Mouse (Mus musculus) cerebellum, adult 18-20 months (tissue): ENCODE measurements around the gene Ccdc12.
A peak's percentile ranks its signal among the peaks of the same experiment; 100 is the strongest.

Experiments used
- DNase-seq, 2 experiments: peaks; one replicate each; pipeline ENCODE4 v3.0.0; 2021

The Ccdc12 gene

DNA sequence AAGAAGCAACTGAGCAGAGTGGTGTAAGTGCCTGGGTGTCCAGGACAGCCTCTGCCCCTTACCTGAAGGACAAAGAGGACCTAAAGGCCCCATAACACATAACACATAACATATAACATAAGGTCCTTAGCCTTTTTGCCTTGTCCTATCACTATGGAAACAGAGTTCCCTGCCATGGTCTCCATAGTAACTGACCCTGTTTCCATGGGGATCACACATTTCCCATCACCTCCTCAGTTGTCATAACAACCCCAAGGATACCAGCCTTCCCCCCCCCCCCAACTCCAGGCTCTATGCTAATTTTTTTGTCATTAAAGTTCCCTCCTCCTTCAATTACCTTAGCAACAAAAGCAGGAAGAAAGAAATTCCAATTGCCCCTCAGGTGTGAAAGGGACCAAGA, 6.5 kb upstream of the Ccdc12 start:
- DNase-seq = no peak

DNA sequence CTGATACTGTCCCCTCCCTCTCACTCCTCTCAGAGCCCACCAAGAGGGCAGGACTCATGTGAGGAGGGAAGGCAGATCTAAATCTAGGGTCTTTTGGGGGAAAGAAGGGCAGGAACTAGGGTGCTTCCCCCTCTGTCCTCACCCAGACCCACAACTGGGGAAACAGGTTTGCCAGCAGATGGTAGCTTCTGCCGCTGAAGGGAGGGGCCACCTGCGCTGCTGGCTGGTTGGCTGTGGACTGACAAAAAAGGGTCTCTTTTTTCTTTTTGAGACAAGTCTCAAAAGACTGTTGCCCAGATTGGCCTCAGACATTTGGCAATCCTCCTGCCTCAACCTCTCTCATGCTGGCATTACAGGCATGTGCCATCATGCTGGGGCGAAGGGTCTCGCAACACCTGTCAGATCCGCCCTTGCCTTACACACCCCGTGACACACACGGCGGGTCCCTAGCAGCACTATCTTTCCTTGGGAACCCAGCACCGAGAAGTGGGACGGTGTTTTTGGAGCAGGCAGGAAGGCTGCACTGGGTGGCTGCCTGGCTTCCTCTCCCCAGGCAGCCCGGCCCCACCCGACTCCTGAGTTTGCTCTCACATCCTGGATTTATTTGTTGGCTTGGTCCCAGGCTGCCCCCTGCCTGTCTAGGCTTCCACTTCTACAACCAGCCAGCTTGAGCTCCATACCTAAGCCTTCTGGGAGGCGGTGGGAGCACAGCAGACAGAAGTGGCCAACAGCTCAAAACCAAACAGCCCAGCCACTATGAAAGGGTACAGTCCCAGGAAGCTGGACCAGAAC, 4.2 kb upstream of the Ccdc12 start:
- no peak for DNase-seq

DNA sequence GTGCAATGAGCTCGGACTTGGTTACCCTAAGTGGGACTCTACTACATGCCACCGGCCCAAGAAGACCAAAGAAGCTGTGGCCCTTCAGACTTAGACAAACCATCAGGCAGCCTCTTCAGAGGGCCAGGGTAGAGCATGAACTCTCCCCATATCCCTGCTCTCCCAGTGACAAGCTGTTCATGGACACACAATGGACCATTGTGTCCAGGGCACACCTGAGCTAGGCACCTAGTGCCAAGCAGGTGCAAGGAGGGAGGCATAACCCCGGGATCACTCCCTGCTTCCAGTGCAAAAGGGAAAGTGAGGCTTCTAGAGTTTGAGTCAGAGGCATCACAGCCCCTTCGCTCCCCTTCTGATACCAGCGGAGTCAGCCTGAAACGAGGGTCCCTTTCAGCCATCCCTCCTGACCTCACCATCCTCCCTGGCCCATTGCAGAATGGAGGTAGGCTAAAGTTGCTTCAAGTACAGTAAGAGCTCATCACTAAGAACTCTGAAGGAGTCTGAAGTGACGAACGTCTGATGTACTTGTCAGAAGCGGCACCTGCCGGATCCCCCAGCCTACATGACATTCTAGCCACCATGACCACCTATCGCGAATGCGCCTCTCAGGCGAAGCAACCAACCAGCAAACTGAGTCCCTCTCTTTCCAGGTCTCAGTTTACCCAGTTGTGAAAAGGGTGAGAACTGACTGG, 3.2 kb upstream of the Ccdc12 start:
- DNase-seq = no peak

DNA sequence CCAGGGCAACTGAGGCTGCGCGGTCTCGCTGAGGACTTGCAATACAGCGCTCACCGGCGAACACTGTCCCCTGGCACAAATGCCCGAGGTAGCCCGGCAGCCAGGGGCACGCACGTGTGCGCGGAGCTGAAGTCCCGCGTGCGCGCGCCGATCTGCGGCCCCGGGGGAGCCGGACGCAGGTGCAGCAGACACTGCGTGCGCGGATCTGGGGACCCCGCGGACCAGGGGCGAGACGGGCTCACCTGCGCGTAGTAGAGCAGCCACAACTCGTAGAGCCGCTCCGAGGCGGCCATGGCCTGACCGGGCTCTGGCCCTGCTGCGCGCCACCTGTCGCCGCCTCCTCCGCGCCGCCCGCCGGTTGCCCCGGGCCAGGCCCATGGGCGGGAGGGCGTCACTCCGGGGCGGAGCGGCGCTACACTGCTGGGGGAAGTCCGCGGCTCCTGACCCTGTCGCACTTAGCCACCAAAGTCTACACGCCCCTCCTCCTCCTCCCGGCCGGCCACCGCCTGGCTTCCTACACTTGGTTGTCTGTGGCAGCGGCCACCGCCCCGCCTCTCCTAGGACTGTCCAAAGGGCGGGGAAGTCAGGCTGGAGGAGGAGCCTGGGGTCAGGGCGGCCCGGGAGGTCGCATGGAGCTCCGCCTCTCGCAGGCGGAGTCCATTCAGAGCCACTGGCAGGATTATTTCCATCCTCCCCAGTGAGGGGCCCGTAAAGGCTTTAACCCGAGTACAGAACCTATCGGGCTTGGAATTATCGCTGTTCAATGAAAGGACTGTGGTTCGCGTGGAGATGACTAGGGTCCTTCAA, 2.4 kb upstream of the Ccdc12 start, which contains the start of gene Nbeal2:
Gene Nbeal2, minus strand, starts transcription at position 507 of the 807 bp plus-strand sequence.
- DNase-seq = peak; percentile 88 to 92

DNA sequence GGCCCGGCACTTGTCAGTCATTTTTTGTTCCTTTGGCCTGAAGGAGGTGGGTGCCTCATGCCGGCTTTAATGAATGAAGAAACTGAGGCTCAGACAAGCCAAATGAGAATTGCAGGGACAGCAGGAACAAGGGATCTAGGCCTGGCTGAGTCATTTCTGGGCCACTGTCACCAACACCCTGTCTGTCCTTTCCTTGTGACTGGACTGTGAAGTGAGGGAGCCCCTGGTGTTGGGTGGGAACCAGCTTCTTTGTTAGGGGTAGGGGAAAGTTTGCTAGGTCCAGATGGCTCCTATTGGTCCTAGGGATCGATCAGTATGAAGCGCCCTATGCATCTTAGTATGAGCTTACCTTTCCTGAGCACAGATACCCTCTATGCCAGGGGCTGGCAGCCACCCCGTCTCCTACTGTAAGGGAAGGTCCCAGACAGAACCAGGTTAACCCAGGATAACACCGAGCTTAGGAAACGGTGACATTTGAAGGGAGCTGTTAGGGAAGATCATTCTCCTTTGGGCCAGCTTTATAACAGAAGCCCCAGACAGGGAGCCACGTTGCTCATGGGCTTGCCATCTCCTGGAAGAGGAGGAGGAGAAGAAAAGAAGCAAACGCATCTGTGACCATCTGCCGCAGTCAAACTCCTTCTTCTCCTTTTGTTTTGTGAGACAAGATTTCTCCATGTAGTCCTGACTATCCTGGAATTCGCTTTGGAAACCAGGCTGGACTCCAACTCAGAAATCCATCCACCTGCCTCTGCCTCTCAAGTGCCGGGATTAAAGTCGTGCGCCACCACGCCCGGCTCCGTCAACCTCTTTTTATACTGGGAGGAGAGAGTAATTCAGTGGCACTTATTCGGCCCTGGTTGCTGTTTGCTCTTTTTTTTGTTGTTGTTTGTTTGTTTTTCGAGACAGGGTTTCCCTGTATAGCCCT, 1.3 kb upstream of the Ccdc12 start:
- no peak for DNase-seq

DNA sequence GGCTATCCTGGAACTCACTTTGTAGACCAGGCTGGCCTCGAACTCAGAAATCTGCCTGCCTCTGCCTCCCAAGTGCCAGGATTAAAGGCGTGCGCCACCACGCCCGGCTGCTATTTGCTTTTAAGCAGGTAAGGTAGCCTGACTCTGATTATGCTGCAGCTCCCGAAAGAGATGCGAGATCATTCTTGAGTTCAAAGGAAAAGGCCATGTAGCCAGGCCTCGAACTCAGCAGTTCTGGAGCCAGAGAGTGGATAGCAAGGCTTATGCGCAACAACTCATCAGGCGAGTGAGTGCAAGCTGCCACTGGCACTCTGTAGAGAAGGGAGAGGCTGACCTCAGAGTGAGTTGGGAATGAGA, 674 bp upstream of the Ccdc12 start:
- DNase-seq = no peak

DNA sequence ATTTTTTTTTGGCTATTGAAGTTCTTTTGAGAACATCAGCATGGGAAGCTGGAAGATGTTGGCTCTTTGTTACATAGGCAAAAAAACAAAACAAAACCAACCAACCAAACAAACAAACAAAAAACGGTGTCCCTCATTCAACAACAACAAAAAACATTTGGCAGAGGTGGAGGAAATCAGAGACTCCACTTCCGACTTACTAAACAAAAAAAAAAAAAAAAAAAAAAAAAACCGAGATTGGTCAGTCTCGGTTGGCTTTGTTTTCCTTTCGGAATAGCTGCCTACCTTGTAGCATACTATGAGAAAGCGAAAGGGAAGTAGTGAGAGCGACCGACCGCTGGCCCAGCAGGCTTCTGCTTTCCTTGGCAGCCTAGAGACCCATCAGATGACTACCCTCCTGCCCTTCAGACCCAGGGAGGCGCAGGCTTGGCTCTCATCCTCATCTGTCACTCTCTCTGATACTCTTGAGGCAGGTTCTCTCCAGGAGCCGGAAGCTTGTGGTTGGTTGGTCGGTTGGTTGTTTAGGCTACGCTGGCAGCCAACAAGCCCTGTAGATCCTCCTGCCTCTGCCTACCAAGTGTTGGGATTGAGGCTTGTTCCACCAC, 1.3 kb downstream of the Ccdc12 start:
- DNase-seq = peak in 1 of 2 experiments; percentile 46

DNA sequence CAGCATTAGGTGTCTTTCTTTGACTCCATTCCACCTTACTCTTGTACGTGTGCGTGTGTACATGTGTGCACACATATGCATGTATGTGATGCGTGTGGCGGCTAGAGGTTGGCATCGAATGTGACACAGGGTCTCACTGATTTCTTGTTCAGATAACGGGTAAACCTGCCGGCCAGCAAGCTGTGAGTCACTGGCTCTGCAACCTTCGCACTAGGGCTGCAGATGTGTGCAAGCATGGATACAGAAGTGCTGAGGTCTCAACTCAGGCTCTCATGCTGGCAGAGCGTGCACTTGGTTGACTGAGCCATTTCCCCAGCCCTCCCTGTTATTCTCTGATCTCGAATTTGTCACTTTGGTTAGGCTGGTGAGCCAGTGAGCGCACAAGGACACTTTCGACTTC, 3.2 kb downstream of the Ccdc12 start:
- no peak for DNase-seq

DNA sequence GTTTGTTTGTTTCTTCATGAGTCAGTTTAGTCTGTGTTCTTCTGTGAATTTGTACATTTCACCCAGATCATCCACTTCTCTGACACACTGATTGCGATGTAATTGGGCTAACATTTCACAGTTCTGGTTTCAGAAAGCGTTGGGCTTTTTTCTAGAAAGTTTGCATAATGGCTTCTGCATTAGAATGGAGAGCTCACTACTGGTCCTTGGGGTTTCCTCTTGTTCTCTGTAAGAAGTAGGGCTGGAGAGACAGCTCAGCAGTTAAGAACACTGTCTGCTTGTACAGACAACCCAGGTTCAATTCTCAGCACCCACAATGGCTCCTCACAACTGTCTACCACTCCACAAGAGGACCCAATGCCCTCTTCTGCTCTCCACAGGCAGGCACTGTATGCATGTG, 3.9 kb downstream of the Ccdc12 start:
- DNase-seq = no peak

DNA sequence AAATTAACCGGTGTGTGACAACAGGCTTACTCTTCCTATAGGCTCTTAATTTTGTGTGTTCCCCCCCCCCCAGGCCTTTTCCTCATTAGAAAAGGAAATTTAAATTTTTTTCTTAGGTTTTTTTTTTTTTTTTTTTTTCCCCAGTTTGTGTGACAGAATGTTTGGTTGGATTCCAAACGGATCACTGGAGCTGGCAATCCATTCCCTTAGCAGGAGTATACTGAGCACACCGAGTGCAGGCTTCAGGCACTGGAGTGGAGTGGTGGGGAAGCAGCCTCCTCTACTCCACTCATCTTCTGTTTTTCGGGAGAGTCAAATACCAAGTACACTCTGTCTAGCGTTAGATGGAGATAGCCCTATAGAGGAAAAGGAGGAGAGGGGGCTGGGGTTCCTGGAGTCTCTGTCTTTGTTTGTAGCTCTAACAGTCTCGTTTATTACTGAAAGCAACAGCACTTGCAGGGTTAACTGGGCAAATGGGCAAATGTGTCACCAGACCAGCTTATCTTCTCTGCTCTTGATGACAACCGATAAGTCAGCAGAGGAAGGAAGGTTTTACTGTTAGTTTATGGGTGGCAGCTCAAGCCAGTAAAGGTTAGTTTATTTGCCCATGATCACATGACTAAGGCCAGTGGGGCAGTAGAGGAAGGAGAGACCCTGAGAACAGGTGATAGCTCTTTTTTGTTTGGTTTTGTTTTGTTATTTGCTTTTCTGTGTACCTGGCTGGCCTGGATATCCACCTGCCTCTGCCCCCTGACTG, 4.7 kb downstream of the Ccdc12 start:
- DNase-seq = peak in 1 of 2 experiments; percentile 49

DNA sequence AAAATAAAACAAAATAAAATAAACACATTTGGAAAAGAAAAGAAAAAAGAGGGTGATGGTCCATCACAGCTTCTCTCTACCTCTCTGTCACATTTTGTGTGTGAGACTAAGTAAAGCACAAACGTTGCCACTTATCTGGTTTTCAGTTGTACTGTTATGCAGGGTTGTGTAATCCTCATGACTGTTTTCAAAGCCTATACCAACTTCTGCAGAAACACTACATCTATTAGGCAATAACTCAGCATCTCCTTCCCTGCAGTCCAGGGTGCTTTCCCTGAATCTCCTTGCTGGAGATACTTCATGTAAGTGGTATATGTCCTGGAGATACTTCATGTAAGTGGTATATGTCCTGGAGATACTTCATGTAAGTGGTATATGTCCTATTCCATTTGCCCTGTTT, 6.5 kb downstream of the Ccdc12 start:
- no peak for DNase-seq

DNA sequence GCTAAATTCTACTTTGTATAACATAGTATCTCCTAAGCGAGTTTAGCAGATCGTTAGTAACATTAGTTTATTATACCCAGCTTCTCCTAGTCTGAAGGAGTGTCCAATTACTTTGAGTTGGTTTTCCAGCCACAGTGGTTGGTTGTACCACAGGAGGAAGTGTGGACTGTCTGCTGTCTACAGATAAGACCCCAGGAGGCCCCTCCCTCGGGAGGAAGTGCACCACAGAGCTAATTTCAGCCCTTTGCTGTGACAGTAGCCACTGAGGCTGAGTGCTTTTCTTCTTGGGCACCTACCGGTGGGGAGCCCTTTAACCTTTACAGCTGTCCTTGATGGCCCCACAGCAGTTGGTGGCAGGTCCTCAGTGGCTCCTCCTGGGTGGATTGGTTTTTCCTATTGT, 9.6 kb downstream of the Ccdc12 start:
- DNase-seq = no peak

DNA sequence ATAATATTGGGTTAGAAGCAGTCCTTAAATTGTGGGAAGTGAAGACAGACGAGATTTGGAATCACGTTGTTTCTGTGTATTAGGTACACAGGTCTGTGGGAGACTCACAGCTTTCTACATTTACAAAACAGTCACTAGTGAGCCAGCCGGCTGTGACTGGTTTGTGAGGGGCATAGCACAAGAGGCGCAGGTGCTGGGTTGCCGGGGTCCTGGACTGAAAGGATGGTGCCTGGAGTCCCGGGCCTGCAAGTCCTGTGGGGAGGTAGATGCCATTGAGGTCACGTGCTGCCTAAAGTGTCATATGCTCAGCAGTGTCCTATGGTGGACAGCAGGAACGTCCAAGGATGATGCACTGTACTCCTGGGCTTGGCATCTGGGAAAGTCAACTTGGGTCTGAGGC, 10.1 kb downstream of the Ccdc12 start:
- DNase-seq = no peak

DNA sequence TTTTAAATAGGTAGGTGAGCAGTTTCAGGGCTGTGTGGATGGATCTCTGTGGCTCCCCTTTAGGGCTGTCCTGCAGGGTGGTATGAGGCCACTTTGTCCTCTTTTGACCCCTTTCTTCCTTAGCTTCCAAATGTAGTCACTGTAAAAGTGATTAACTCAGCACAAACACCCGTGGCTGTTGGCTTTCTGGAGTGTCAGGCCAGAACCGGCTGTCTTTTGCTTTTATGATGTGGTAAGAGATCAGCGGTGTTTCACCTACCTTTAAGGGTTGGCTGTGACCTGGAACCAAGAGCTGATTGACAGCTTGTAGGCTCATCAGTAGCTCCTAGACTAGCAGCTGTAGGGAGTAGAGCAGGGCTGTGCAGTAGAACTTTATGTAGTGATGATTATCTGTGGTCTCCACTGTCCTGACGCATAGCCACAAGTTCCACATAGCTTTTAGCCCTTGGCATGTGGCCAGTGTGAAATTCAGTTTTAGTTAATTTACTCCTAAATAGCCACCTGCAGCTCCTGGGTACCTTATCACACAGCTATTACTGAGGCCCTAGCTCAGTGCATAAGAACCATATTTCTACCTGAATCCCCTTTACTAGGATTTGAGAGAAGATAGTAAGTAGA, 11.0 kb downstream of the Ccdc12 start:
- no peak for DNase-seq

DNA sequence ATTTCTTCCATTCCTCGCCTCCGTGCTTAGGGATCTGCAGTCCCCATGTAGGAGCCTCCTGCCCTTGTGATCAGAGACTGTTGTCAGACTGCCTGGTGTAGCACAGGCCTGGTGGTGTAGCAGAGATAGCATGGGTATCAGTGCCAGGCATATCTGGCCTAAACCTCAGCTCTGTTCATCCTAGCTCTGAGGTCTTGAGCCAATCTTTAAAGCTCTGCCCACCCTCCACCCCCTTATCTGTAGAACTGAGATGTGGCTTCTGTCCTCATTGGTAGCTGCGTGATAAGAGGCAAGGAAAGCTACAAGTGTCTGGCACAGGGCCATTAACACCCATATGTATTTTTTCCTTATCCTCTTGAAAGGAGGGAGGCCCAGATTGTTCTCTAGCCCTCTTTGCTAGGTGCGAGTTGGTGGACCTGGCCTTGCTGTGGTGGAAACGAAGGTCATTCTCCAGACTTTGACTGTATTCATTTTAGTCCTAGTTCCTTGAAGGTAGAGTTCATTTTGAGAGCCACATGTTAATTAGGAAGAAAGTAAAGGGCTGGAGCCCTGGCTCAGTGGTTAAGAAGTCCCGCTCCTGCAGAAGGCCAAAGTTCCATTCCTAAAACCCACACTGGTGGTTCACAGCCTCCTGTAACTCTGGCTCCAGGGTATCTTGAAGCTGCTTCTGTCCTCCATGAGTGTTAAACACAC, 12.4 kb downstream of the Ccdc12 start:
- no peak for DNase-seq

DNA sequence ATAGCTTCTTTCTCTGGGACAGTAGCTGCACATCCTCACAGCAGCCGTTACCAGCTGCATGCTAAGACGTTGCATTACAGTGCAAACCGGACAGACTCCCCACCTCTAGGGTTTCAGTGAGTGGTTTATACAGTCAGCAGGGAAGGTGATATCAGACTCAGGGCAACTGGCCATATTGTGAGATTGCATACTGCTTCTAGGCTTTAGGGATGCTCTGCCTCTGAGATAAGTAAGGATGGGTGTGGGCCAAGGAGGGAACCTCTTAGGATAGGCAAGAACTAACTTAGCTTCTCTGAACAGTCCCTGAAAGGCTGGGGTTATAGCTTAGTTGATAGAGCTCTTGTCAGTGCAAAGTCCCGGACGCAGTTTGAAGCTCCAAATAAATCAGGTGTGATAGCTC, 13.5 kb downstream of the Ccdc12 start:
- DNase-seq = no peak

DNA sequence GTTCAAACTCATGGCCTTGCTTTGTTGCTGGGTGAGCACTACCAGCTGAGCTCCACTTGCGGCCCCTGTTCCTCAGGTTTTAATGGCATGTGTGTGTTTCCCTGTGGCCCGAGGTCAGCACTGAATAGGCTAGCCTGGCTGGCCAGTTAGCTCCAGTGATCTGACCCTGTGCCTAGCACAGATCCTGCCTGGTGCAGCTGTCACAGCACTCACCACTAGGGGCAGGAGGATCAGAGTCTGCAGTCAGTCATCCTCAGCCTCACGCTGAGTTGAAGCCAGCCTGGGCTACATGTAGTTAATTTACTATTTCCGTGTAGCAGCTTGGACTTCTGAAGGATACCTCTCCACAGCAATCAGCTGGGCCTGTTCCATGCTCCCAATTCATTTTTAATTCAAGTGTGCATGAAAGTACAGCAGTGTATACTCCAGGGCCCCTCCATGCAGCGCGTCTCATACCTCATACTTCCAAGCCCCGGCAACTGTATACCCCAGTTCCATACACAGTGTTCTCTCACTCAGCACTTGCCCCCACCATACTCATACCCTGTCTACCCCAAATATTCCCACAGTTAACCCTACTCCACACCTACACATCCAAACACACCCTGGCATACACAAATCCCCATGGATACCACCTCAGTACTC, 16.3 kb downstream of the Ccdc12 start:
- DNase-seq = peak; percentile 73 to 79

DNA sequence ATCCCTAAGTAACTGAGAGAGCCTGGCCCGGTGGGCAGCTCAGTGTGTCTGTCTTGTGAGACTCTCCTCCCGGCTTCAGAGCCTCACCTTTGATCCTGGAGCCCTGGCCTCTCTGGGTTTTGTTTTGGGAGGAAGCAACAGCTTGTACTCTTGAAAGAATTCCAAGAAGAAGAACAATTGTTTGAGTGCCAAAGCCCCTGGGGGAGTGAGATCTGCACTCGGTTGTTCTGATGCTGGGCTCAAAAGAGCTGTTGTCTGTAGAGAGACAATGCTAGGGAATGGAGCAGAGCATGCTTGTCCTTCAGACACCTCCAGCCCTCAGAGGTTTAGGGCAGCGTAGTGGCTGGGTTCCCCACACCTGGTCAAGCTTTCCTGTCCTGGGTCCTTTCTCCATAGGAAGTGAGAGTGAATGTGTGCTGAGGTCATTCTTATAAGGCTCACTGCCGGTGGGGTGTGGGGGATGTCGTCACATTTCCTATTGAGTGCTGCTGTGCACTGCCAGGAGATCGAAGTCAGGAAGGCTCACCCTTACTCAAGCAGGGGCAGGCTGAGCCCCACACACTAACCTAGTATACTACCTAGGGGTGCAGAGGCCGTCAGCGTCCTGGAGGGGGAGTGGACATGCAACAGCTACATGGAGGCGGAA, 16.9 kb downstream of the Ccdc12 start:
- DNase-seq = peak; percentile 49 to 53

DNA sequence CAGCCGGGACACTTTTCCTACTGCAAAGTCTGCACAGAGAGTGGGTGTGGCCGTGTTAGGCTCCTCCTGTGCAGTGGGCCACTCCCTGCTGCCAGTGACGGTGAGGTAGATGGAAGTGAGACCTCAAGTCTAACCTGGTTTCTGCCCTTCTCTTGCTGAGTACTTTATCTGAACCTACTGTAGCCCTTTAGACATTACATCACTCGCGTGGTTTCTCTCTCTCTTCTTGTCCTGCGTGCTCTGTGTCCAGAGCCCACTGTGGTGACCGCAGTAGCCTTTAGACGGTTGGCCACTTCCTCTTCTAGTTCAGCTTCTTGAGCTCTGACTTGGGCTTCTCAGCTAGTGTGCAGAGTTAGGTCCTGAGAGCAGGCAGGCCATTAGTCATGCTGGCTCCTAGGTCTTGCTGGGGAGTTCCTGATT, 20.2 kb downstream of the Ccdc12 start:
- no peak for DNase-seq
